Mouse (Mus musculus): ENCODE measurements at regions not wholly inside any gene's neighbourhood (a gene's known extent, or its start where the extent isn't known, plus 50 kb on each side); places are given as distances from the start of the nearest gene placed in this dataset.

GRCm38 (mm10) chr1:193655076-193655677 lies 285.1 kb upstream of the Camk1g start:
- Histone ChIP-seq H3K27ac (no peak overlapping the region), H3K4me3 (no peak overlapping the region), H3K4me1 (replicated peaks) (peaks cover 4% of the 10 kb centered on the region; the same call in 1 of the 2 replicates), H3K27me3 (ENCODE audit: insufficient read depth, poor library complexity, severe bottlenecking) (0 out of 2 replicates have a peak, but pooled peaks cover 5% of the 10 kb centered on the region), H3K9me3 (no peaks in the 10 kb centered on the region), H3K36me3 (no peaks in the 10 kb centered on the region)
- no peak for DNase-seq (ENCODE audit: low spot score)
- 87% methylated on average over 14 of the region's 14 CpGs for WGBS

DNA sequence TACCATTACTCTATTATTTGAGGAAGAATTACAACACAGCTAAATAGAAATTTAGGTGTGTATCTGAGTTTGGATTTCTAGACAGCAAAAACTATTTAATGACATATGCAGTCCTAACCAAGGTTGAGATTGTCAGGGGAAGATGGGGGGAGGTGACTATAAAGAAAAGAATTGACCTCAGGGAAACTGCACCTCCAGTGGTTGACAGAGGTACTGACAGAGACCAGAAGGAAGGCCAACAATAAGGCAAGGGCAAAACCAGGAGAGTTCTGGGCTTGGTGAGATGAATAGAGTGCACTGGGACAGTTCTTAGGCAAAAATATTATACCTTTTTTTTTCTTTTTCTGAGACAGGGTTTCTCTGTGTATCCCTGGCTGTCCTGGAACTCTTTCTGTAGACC lies 280.2 kb upstream of the Camk1g start:
- H3K27me3 ChIP-seq (ENCODE audit: insufficient read depth, poor library complexity, severe bottlenecking): no peaks in the 10 kb centered on the region
- no peak overlapping the region for H3K27ac ChIP-seq
- peaks cover 4% of the 10 kb centered on the region; the same call in 1 of the 2 replicates for H3K4me1 ChIP-seq (replicated peaks)
- H3K9me3 ChIP-seq: no peaks in the 10 kb centered on the region
- no peak for DNase-seq (ENCODE audit: low spot score)
- H3K36me3 ChIP-seq: no peaks in the 10 kb centered on the region
- H3K4me3 ChIP-seq: no peak overlapping the region

- DNase-seq (ENCODE audit: low spot score): no peak
- H3K4me1 ChIP-seq (replicated peaks): no peaks in the 10 kb centered on the region
- H3K36me3 ChIP-seq: no peaks in the 10 kb centered on the region
- H3K4me3 ChIP-seq: no peak overlapping the region
- H3K9me3 ChIP-seq: no peaks in the 10 kb centered on the region
- H3K27me3 ChIP-seq (ENCODE audit: insufficient read depth, poor library complexity, severe bottlenecking): no peaks in the 10 kb centered on the region
- H3K27ac ChIP-seq: no peak overlapping the region
- 93% methylated on average over 1 of the region's 1 CpGs for WGBS
Measured at GRCm38 (mm10) chr1:193649400-193649799, 279.3 kb upstream of the Camk1g start.

- no peak overlapping the region for H3K27ac ChIP-seq
- H3K4me1 ChIP-seq (replicated peaks): peaks cover 4% of the 10 kb centered on the region; the same call in 1 of the 2 replicates
- no peaks in the 10 kb centered on the region for H3K27me3 ChIP-seq (ENCODE audit: insufficient read depth, poor library complexity, severe bottlenecking)
- no peak overlapping the region for H3K4me3 ChIP-seq
- no peaks in the 10 kb centered on the region for H3K36me3 ChIP-seq
- WGBS: 85% methylated on average over 3 of the region's 3 CpGs
- H3K9me3 ChIP-seq: no peaks in the 10 kb centered on the region
- no peak for DNase-seq (ENCODE audit: low spot score)
Measured at GRCm38 (mm10) chr1:193647371-193648270, 277.5 kb upstream of the Camk1g start.

GRCm38 (mm10) chr1:193644506-193644905 lies 274.4 kb upstream of the Camk1g start:
- peaks cover 8% of the 10 kb centered on the region; the same call in 1 of the 2 replicates for H3K4me1 ChIP-seq (replicated peaks)
- no peak overlapping the region for H3K4me3 ChIP-seq
- DNase-seq (ENCODE audit: low spot score): no peak
- H3K27ac ChIP-seq: no peak overlapping the region
- no peaks in the 10 kb centered on the region for H3K27me3 ChIP-seq (ENCODE audit: insufficient read depth, poor library complexity, severe bottlenecking)
- WGBS: 91% methylated on average over 2 of the region's 2 CpGs
- no peaks in the 10 kb centered on the region for H3K9me3 ChIP-seq
- no peaks in the 10 kb centered on the region for H3K36me3 ChIP-seq

- H3K9me3 ChIP-seq: no peaks in the 10 kb centered on the region
- no peak overlapping the region for H3K4me3 ChIP-seq
- no peaks in the 10 kb centered on the region for H3K27me3 ChIP-seq (ENCODE audit: insufficient read depth, poor library complexity, severe bottlenecking)
- no peaks in the 10 kb centered on the region for H3K36me3 ChIP-seq
- H3K27ac ChIP-seq: no peak overlapping the region
- WGBS: 83% methylated on average over 5 of the region's 5 CpGs
- no peak for DNase-seq (ENCODE audit: low spot score)
- H3K4me1 ChIP-seq (replicated peaks): no peaks in the 10 kb centered on the region
Measured at GRCm38 (mm10) chr1:193636451-193636850, 266.4 kb upstream of the Camk1g start.

GRCm38 (mm10) chr1:193632115-193632514 lies 262.0 kb upstream of the Camk1g start:
- DNase-seq (ENCODE audit: low spot score): no peak
- Histone ChIP-seq H3K36me3 (no peaks in the 10 kb centered on the region), H3K4me3 (no peak overlapping the region), H3K27me3 (ENCODE audit: insufficient read depth, poor library complexity, severe bottlenecking) (no peaks in the 10 kb centered on the region; the same call in 1 of the 2 replicates), H3K27ac (no peak overlapping the region), H3K9me3 (no peaks in the 10 kb centered on the region), H3K4me1 (replicated peaks) (no peaks in the 10 kb centered on the region)
- 86% methylated on average over 2 of the region's 2 CpGs for WGBS

DNA sequence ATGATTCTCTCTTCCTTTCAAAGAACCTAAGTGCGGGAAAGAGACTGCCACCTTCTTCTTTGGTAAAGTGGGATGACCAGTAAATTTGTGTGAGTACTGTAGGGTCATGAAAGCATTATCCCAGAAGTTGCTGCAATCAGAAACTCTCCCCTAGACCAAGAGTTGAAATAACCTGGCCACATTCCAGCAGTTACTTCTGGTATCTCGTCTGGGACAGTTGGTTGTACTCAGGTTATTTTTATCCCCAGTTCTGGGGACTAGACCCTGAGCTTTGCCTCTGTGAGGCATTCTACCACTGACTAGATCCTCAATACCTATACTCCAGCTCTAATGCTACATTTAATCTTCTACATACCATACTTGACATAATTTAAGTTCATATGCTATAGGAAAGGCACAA lies 259.8 kb upstream of the Camk1g start:
- Histone ChIP-seq H3K4me3 (no peak overlapping the region), H3K27ac (no peak overlapping the region), H3K27me3 (ENCODE audit: insufficient read depth, poor library complexity, severe bottlenecking) (no peaks in the 10 kb centered on the region; the same call in 1 of the 2 replicates), H3K36me3 (no peaks in the 10 kb centered on the region), H3K4me1 (replicated peaks) (no peaks in the 10 kb centered on the region), H3K9me3 (no peaks in the 10 kb centered on the region)
- DNase-seq (ENCODE audit: low spot score): no peak
- 76% methylated on average over 2 of the region's 2 CpGs for WGBS

- WGBS: 80% methylated on average over 16 of the region's 16 CpGs
- Histone ChIP-seq H3K4me1 (replicated peaks) (no peaks in the 10 kb centered on the region), H3K36me3 (no peaks in the 10 kb centered on the region), H3K27me3 (ENCODE audit: insufficient read depth, poor library complexity, severe bottlenecking) (no peaks in the 10 kb centered on the region; the same call in 1 of the 2 replicates), H3K9me3 (no peaks in the 10 kb centered on the region), H3K4me3 (no peak overlapping the region), H3K27ac (no peak overlapping the region)
- no peak for DNase-seq (ENCODE audit: low spot score)
Measured at GRCm38 (mm10) chr1:193626924-193627849, 257.1 kb upstream of the Camk1g start.

DNA sequence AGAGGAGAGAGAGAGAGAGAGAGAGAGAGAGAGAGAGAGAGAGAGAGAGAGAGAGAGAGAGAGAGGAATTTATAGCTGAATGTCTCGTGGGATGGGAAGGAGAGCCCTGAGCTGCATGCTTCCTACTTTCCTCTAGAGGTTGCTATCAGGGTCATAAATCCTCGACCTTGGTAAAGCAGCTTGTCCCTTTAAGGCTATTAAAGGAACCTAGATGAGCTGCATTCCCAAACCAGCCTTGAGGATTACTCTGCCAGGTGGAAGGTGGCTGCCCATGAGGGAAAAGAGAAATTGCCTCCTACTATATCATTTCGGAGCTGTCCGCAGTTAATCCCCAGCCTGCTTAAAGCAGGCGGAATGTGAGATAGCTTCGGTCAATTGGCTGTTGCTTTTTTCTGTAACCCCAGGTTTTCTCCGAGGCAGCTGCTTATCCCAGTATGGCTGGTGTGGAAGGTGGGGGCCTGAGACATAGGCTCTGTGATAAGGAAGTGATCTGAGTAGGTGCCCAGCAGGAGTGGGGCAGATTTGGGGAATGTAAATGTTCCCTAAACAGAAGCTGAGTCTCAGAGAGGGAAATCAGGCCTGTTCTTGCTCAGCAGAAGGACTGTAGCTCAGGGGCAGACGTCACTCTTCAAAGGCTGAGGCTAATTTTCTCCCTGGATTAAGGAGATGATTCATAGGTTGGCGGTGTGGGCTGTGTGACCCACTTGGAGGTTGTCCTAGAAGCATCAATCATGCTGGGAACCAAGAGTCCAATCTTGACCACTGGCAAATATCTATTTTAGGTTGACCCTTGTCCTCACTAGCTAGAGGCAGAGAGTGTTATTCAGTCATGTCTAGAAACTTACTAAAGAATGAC lies 255.2 kb upstream of the Camk1g start:
- Histone ChIP-seq H3K9me3 (no peaks in the 10 kb centered on the region), H3K4me3 (no peak overlapping the region), H3K4me1 (replicated peaks) (no peaks in the 10 kb centered on the region), H3K36me3 (no peaks in the 10 kb centered on the region), H3K27me3 (ENCODE audit: insufficient read depth, poor library complexity, severe bottlenecking) (no peaks in the 10 kb centered on the region; the same call in 1 of the 2 replicates), H3K27ac (no peak overlapping the region)
- DNase-seq (ENCODE audit: low spot score): no peak
- WGBS: 30% methylated on average over 9 of the region's 9 CpGs

DNA sequence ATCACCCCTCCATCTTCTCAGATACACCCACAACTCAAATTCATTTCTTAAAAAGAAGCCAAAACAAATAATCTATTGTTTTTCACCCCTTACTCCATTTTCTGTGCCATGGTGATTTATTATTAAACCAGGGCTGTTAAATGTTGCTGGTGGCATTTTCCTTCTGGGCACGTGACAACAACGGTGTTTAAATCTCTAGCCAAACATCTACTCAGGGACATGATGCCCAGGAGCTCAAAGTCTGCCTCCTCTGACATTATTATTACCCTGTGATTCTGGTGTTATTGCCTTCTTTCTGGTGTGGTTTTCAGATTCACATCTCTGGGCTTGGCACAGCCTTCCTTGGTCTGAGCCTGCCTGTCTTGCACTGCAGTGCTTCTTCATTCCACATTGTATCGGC lies 253.5 kb upstream of the Camk1g start:
- H3K4me3 ChIP-seq: no peak overlapping the region
- H3K27me3 ChIP-seq (ENCODE audit: insufficient read depth, poor library complexity, severe bottlenecking): no peaks in the 10 kb centered on the region
- no peaks in the 10 kb centered on the region for H3K36me3 ChIP-seq
- H3K4me1 ChIP-seq (replicated peaks): no peaks in the 10 kb centered on the region
- no peak for DNase-seq (ENCODE audit: low spot score)
- no peak overlapping the region for H3K27ac ChIP-seq
- no peaks in the 10 kb centered on the region for H3K9me3 ChIP-seq
- 91% methylated on average over 3 of the region's 3 CpGs for WGBS

DNA sequence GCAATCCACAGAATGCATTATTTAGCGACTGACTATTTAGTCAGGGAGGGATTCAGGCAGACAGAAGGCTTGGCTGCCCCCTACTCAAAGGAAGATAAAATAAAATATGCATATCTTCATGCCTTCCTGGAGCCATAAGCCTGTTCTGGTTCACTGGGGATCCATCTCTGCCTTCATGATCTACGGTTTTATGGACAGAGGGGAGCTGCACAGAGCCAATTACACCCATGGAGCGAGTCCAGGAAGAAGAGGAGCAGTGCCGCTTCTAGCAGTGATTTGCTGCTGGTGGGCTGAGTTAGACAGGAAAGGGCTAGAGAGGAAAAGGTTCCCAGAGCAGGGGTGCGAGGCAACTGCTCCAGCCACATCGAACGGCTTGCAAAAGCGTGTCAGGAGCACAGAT lies 248.2 kb upstream of the Camk1g start:
- no peaks in the 10 kb centered on the region for H3K36me3 ChIP-seq
- no peaks in the 10 kb centered on the region for H3K27me3 ChIP-seq (ENCODE audit: insufficient read depth, poor library complexity, severe bottlenecking)
- 84% methylated on average over 8 of the region's 8 CpGs for WGBS
- H3K4me1 ChIP-seq (replicated peaks): no peaks in the 10 kb centered on the region
- no peaks in the 10 kb centered on the region for H3K9me3 ChIP-seq
- H3K27ac ChIP-seq: no peak overlapping the region
- no peak overlapping the region for H3K4me3 ChIP-seq
- no peak for DNase-seq (ENCODE audit: low spot score)
